Mouse (Mus musculus) forebrain, embryonic 11.5 days (tissue): ENCODE data around the gene Ccdc127. TPM values are rescaled to one million over a fixed set of nuclear protein-coding genes. Genes with fewer than 3 reads are reported as not detected.

Experiments
- microRNA counts: library from miRNA; unstranded; fragments of <30 nt; microRNA quantifications from one replicate; lab custom pipeline; 2015
- microRNA-seq: library from miRNA; unstranded; fragments of <30 nt; microRNA quantifications from one replicate; pipeline ENCODE4, GENCODE M21; 2016; ENCODE audit not compliant: insufficient number of aligned reads
- polyA plus RNA-seq: library from polyadenylated mRNA; unstranded; fragments of >200 nt; fragmentation: Nextera tagmentation; extraction: Ambion mirVana; gene quantifications from 2 replicates; pipeline ENCODE4 v1.2.1, GENCODE M21; 2014

The Ccdc127 gene
- polyA plus RNA-seq, 1 experiment from 2014 or later, result 61.1 TPM

MicroRNAs encoded within 50 kb of the gene (microRNA counts, 519-probe panel; counts per million panel counts)
- microRNA mmu-miR-692 (lab: Ali Mortazavi, UCI), result 31.2 counts per million

Small RNAs within 50 kb of the gene (microRNA-seq; reads per million reads assigned to microRNA genes)
- not detected for gene Mir692-3

Other genes with a start within 250 kb of the Ccdc127 start
- gene Slc9a3, start 228.9 kb upstream of the Ccdc127 start, polyA plus RNA-seq, result not detected in 2 replicates
- gene Exoc3, start 141.6 kb upstream of the Ccdc127 start, polyA plus RNA-seq, result 71.1 and 80.1 TPM in 2 replicates
- gene Ahrr, start 58.0 kb upstream of the Ccdc127 start, polyA plus RNA-seq, result 1.1 and 1.8 TPM in 2 replicates
- gene Pdcd6, start 32.7 kb upstream of the Ccdc127 start, polyA plus RNA-seq, result 113 and 119 TPM in 2 replicates
- gene Sdha, start within 50 bp of the Ccdc127 start, polyA plus RNA-seq, result 249 and 253 TPM in 2 replicates
- not detected in 2 replicates for gene Lrrc14b, start 13.7 kb downstream of the Ccdc127 start, polyA plus RNA-seq
- 4.4 TPM in 2 replicates for gene Zfp72, start 40.5 kb downstream of the Ccdc127 start, polyA plus RNA-seq
- 72.8 and 85.7 TPM in 2 replicates for gene Ftl1-ps1, start 49.4 kb downstream of the Ccdc127 start, polyA plus RNA-seq
- 20.4 and 24.6 TPM in 2 replicates for gene Zfp825, start 143.7 kb downstream of the Ccdc127 start, polyA plus RNA-seq